In the genomic region with DNA sequence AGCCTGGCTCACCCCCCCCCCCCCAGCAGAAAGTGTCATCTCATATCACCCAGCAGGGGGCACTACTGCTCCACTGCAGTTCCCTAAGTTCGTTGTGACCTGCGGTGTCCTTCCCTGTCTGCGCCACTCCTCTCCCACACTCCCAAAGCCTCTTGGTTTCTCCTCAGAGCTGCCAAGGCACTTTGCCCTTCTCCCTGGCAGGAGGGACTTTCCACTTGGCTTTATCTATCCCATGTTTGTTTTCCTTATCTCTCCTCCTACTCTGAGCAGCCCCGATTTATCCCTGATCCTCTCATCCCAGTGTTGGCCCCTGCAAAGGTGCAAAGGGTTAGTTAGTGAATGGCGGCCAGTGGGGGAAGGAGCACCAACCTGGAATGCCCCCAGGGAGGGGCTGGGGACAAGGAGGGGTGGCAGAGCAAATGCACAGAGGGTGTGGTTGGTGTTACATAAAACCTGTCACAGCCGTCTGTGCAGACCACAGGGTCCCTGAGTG, we compare ENCODE assay signal across 8 mouse cellular contexts. TPM values are rescaled to one million over a fixed set of nuclear protein-coding genes. Genes with fewer than 3 reads are reported as not detected.
DNase-seq lines count a peak whose midpoint lies in the region; ATAC-seq lines count a peak whose summit lies in the region.

No protein-coding gene starts in this region.

- H3K9ac ChIP-seq in kidney, embryonic 14.5 days (ENCODE audit: low read depth, low read length): peak overlapping the region; percentile 12; the same call in 1 of the 2 replicates
- H3K9ac ChIP-seq in liver, embryonic 16.5 days (ENCODE audit: low read depth, low read length): no peak overlapping the region

- no peak overlapping the region for H3K4me3 ChIP-seq in kidney, embryonic 14.5 days (ENCODE audit: low read length)
- H3K4me3 ChIP-seq in liver, embryonic 16.5 days (ENCODE audit: low read depth, low read length): no peak overlapping the region

- WGBS in kidney, embryonic 14.5 days: 19% methylated on average over 6 of the region's 6 CpGs
- 9% methylated on average over 6 of the region's 6 CpGs for WGBS in liver, embryonic 16.5 days (ENCODE audit: insufficient replicate concordance)

- H3K36me3 ChIP-seq in kidney, embryonic 14.5 days (ENCODE audit: control insufficient read depth, insufficient read depth, low read length): no peaks in the 10 kb centered on the region
- H3K36me3 ChIP-seq in liver, embryonic 16.5 days (ENCODE audit: control insufficient read depth, insufficient read depth): no peaks in the 10 kb centered on the region

- peaks cover 5% of the 10 kb centered on the region; the same call in 1 of the 2 replicates for H3K27me3 ChIP-seq in kidney, embryonic 14.5 days (ENCODE audit: control insufficient read depth, insufficient read depth, low read length)
- peaks cover 8% of the 10 kb centered on the region for H3K27me3 ChIP-seq in liver, embryonic 16.5 days (ENCODE audit: control insufficient read depth, insufficient read depth, low read depth, low read length)

- H3K4me2 ChIP-seq in kidney, embryonic 14.5 days (replicated peaks; ENCODE audit: low read depth, low read length): no peak overlapping the region
- H3K4me2 ChIP-seq in liver, embryonic 16.5 days (ENCODE audit: low read depth, low read length): no peak overlapping the region

- no peak overlapping the region for H3K27ac ChIP-seq in kidney, embryonic 14.5 days (ENCODE audit: low read depth, low read length)
- no peak overlapping the region for H3K27ac ChIP-seq in liver, embryonic 16.5 days (ENCODE audit: low read length)

- ATAC-seq in granulocyte monocyte progenitor cell, adult 5-6 weeks (replicated peaks; ENCODE audit: poor library complexity, severe bottlenecking): peak; percentile 84
- peak; percentile 8; the same call in 1 of the 2 replicates for ATAC-seq in kidney, embryonic 14.5 days (ENCODE audit: low FRiP score, low TSS enrichment)
- peak; percentile 74 for ATAC-seq in liver, embryonic 16.5 days (ENCODE audit: low read depth)

- no peaks in the 10 kb centered on the region for H3K9me3 ChIP-seq in kidney, embryonic 14.5 days (ENCODE audit: control insufficient read depth, low read length)
- H3K9me3 ChIP-seq in liver, embryonic 16.5 days (replicated peaks; ENCODE audit: control insufficient read depth, low read length): no peaks in the 10 kb centered on the region

- H3K4me1 ChIP-seq in kidney, embryonic 14.5 days (ENCODE audit: control insufficient read depth, insufficient read depth, low read length): peaks cover 3% of the 10 kb centered on the region
- peaks cover 6% of the 10 kb centered on the region for H3K4me1 ChIP-seq in liver, embryonic 16.5 days (ENCODE audit: control insufficient read depth, low read depth, low read length)

- DNase-seq in 3T3-L1 (ENCODE audit: low read depth, low spot score) (peak; percentile 72), MN1 (ENCODE audit: low spot score) (peak; percentile 84)
- peak; percentile 62 for DNase-seq in cerebellum, adult 9-10 months
- DNase-seq in retina, embryonic 14.5 days (ENCODE audit: low spot score): peak; percentile 81
- peak; percentile 63 for DNase-seq in urinary bladder, postnatal 14 days (ENCODE audit: low spot score)

RNA-seq across cellular contexts. Expression of a gene that starts 28.9 kb away (rescaled TPM):
- total RNA-seq in granulocyte monocyte progenitor cell, adult 5-6 weeks (2014; fragmentation: Nextera tagmentation): not detected in 2 replicates
- 1.2 TPM in 1 of 2 replicates, not detected in the other for total RNA-seq in granulocyte monocyte progenitor cell, adult 5-6 weeks (2017)
- 3.9 and 6.4 TPM in 2 replicates for polyA plus RNA-seq in kidney, embryonic 14.5 days (2014; fragmentation: Nextera tagmentation; extraction: Ambion mirVana)
- 9.6 and 14.1 TPM in 2 replicates for polyA plus RNA-seq in liver, embryonic 16.5 days (2015; fragmentation: Nextera tagmentation; extraction: Ambion mirVana)

RNA-seq across cellular contexts. Expression of a gene that starts 30.8 kb away (rescaled TPM):
- 14.7 and 19.2 TPM in 2 replicates for total RNA-seq in granulocyte monocyte progenitor cell, adult 5-6 weeks (2014; fragmentation: Nextera tagmentation)
- 19.1 and 23.0 TPM in 2 replicates for total RNA-seq in granulocyte monocyte progenitor cell, adult 5-6 weeks (2017)
- 11.9 and 24.5 TPM in 2 replicates for polyA plus RNA-seq in kidney, embryonic 14.5 days (2014; fragmentation: Nextera tagmentation; extraction: Ambion mirVana)
- polyA plus RNA-seq in liver, embryonic 16.5 days (2015; fragmentation: Nextera tagmentation; extraction: Ambion mirVana): 11.1 and 11.6 TPM in 2 replicates

RNA-seq across cellular contexts. Expression of a gene that starts 40.6 kb away (rescaled TPM):
- total RNA-seq in granulocyte monocyte progenitor cell, adult 5-6 weeks (2014; fragmentation: Nextera tagmentation): not detected in 2 replicates
- not detected in 2 replicates for total RNA-seq in granulocyte monocyte progenitor cell, adult 5-6 weeks (2017)
- polyA plus RNA-seq in kidney, embryonic 14.5 days (2014; fragmentation: Nextera tagmentation; extraction: Ambion mirVana): 8.9 and 12.6 TPM in 2 replicates
- polyA plus RNA-seq in liver, embryonic 16.5 days (2015; fragmentation: Nextera tagmentation; extraction: Ambion mirVana): 0.09 and 0.25 TPM in 2 replicates

RNA-seq across cellular contexts. Expression of a gene that starts 49.4 kb away (rescaled TPM):
- 15.8 and 38.5 TPM in 2 replicates for total RNA-seq in granulocyte monocyte progenitor cell, adult 5-6 weeks (2014; fragmentation: Nextera tagmentation)
- total RNA-seq in granulocyte monocyte progenitor cell, adult 5-6 weeks (2017): 20.7 and 36.9 TPM in 2 replicates
- polyA plus RNA-seq in kidney, embryonic 14.5 days (2014; fragmentation: Nextera tagmentation; extraction: Ambion mirVana): 47.9 and 56.1 TPM in 2 replicates
- 24.8 and 25.8 TPM in 2 replicates for polyA plus RNA-seq in liver, embryonic 16.5 days (2015; fragmentation: Nextera tagmentation; extraction: Ambion mirVana)

RNA-seq across cellular contexts. Expression of a gene that starts 53.9 kb away (rescaled TPM):
- 80.5 and 90.8 TPM in 2 replicates for total RNA-seq in granulocyte monocyte progenitor cell, adult 5-6 weeks (2014; fragmentation: Nextera tagmentation)
- 44.9 and 89.9 TPM in 2 replicates for total RNA-seq in granulocyte monocyte progenitor cell, adult 5-6 weeks (2017)
- polyA plus RNA-seq in kidney, embryonic 14.5 days (2014; fragmentation: Nextera tagmentation; extraction: Ambion mirVana): 118 and 156 TPM in 2 replicates
- 43.0 and 46.5 TPM in 2 replicates for polyA plus RNA-seq in liver, embryonic 16.5 days (2015; fragmentation: Nextera tagmentation; extraction: Ambion mirVana)

Comparison
In these comparisons a context has a peak if more than half of its experiments do, and no peak if none do; other contexts are left out.
1. ATAC-seq: peak in every context shown above with its lines; median percentile 84 in granulocyte monocyte progenitor cell, adult 5-6 weeks; 74 in liver, embryonic 16.5 days; 8 in kidney, embryonic 14.5 days.